12 mouse cellular contexts compared by ENCODE assay signal in the genomic region with DNA sequence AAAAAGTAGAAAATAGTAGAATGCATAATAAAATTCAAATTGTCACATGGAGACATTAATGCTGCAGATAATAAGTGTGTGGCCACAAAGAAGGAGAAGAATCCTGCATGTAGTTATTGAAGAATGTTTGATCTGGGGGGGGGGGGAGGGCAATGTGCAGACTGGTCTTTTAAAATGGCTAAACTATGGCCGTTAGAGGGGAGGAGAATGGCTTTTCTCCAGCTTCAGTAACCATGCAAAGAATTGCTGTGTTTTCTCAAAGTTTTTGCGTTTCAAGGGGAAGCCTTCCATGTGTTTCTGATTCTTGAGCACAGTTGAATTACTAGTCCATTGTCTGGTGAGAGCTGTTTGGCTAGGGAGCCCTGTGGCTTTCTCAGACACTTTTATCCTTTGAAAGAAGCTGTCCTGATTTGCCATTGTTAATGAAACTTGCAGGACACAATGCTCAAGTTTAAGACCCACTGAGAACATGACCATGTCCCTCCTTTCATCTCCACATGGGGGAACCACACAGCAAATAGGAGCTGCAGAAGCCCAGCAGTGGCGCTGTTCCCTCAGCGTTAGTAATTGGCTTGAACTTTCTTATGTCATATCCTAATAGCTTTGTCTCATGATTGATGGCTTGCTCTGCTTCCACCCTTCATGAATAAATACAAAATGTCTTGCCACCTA.
DNase-seq lines count a peak whose midpoint lies in the region; ATAC-seq and TF ChIP-seq lines count a peak whose summit lies in the region.
"Had no signal": no experiment of that assay in that cellular context is flagged by ENCODE, and none has a peak within 500 bp of the region (broad histone marks: within the 10 kb centered on the region; RNA-seq: fewer than 3 reads in every experiment).

No protein-coding gene starts in this region.

- H3K4me2 ChIP-seq in liver, postnatal 0 days (ENCODE audit: low read depth, low read length): no peak overlapping the region
- no peak overlapping the region for H3K4me2 ChIP-seq in liver, embryonic 12.5 days
- H3K4me2 ChIP-seq in hindbrain, embryonic 12.5 days (replicated peaks): no peak overlapping the region
- no peak overlapping the region for H3K4me2 ChIP-seq in neural tube, embryonic 12.5 days (replicated peaks)

- no peak overlapping the region for H3K27ac ChIP-seq in liver, postnatal 0 days (ENCODE audit: low read depth)
- H3K27ac ChIP-seq in liver, embryonic 12.5 days: no peak overlapping the region
- H3K27ac ChIP-seq in hindbrain, embryonic 12.5 days: no peak overlapping the region
- no peak overlapping the region for H3K27ac ChIP-seq in neural tube, embryonic 12.5 days

- peak; percentile 5; the same call in 1 of the 2 replicates for TF ChIP-seq CTCF in liver, postnatal 0 days (IDR thresholded peaks at IDR 0.05; ENCODE audit: low read depth)

- ATAC-seq in liver, postnatal 0 days: no peak
- no peak for ATAC-seq in liver, embryonic 12.5 days
- ATAC-seq in hindbrain, embryonic 12.5 days (ENCODE audit: low FRiP score): peak; percentile 60
- ATAC-seq in neural tube, embryonic 12.5 days (ENCODE audit: low FRiP score, low read depth): peak; percentile 44; the same call in 1 of the 2 replicates
- no peak for ATAC-seq in activated CD4-positive, CD25-positive, alpha-beta regulatory T cell, adult 4 months

- no peak overlapping the region for H3K9ac ChIP-seq in liver, postnatal 0 days (replicated peaks)
- no peak overlapping the region for H3K9ac ChIP-seq in liver, embryonic 12.5 days
- H3K9ac ChIP-seq in hindbrain, embryonic 12.5 days: no peak overlapping the region
- no peak overlapping the region for H3K9ac ChIP-seq in neural tube, embryonic 12.5 days

- 24% methylated on average over 4 of the region's 4 CpGs for WGBS in liver, postnatal 0 days (ENCODE audit: insufficient replicate concordance)
- WGBS in liver, embryonic 12.5 days (ENCODE audit: insufficient replicate concordance): 23% methylated on average over 4 of the region's 4 CpGs
- WGBS in hindbrain, embryonic 12.5 days: under 1% methylated on average over 4 of the region's 4 CpGs
- 8% methylated on average over 4 of the region's 4 CpGs for WGBS in neural tube, embryonic 12.5 days

- H3K4me1 ChIP-seq in liver, postnatal 0 days (ENCODE audit: insufficient read depth): no peaks in the 10 kb centered on the region
- no peaks in the 10 kb centered on the region for H3K4me1 ChIP-seq in liver, embryonic 12.5 days
- H3K4me1 ChIP-seq in hindbrain, embryonic 12.5 days: peaks cover 3% of the 10 kb centered on the region
- peaks cover 3% of the 10 kb centered on the region; the same call in 1 of the 2 replicates for H3K4me1 ChIP-seq in neural tube, embryonic 12.5 days

- H3K27me3 ChIP-seq in liver, postnatal 0 days (ENCODE audit: insufficient read depth, low read length): no peaks in the 10 kb centered on the region
- no peaks in the 10 kb centered on the region for H3K27me3 ChIP-seq in liver, embryonic 12.5 days (replicated peaks)
- no peaks in the 10 kb centered on the region for H3K27me3 ChIP-seq in hindbrain, embryonic 12.5 days
- H3K27me3 ChIP-seq in neural tube, embryonic 12.5 days (replicated peaks): no peaks in the 10 kb centered on the region

- H3K36me3 ChIP-seq in liver, postnatal 0 days (replicated peaks; ENCODE audit: insufficient read depth, low read length): no peaks in the 10 kb centered on the region
- H3K36me3 ChIP-seq in liver, embryonic 12.5 days: no peaks in the 10 kb centered on the region
- no peaks in the 10 kb centered on the region for H3K36me3 ChIP-seq in hindbrain, embryonic 12.5 days
- no peaks in the 10 kb centered on the region for H3K36me3 ChIP-seq in neural tube, embryonic 12.5 days
- H3K36me3 ChIP-seq: G1E had no signal

- no peak overlapping the region for H3K4me3 ChIP-seq in liver, postnatal 0 days (ENCODE audit: low read depth, low read length)
- no peak overlapping the region for H3K4me3 ChIP-seq in liver, embryonic 12.5 days
- H3K4me3 ChIP-seq in hindbrain, embryonic 12.5 days: no peak overlapping the region
- H3K4me3 ChIP-seq in neural tube, embryonic 12.5 days: no peak overlapping the region

- no peak for DNase-seq in liver, postnatal 0 days
- DNase-seq in embryo, embryonic 11 days: peak; percentile 74
- DNase-seq in spleen, postnatal 14 days (ENCODE audit: low spot score in 2 of 2): no peak
- no peak for DNase-seq in cerebellum, adult 18-20 months
- DNase-seq: heart, postnatal 14 days; right cerebral cortex, adult 18-20 months; thymus, postnatal 4 days had no signal

- no peak for TF ChIP-seq EP300 in liver, postnatal 0 days (IDR thresholded peaks at IDR 0.05; ENCODE audit: low read depth)

- H3K9me3 ChIP-seq in liver, postnatal 0 days (ENCODE audit: low read length): no peaks in the 10 kb centered on the region
- H3K9me3 ChIP-seq in liver, embryonic 12.5 days (replicated peaks): no peaks in the 10 kb centered on the region
- H3K9me3 ChIP-seq in hindbrain, embryonic 12.5 days (replicated peaks): no peaks in the 10 kb centered on the region
- H3K9me3 ChIP-seq in neural tube, embryonic 12.5 days: no peaks in the 10 kb centered on the region

Comparison
In these comparisons a context has a peak if more than half of its experiments do, and no peak if none do; other contexts are left out.
1. ATAC-seq: peak in hindbrain, embryonic 12.5 days (single experiment) and neural tube, embryonic 12.5 days (single experiment); none in liver, postnatal 0 days (single experiment), liver, embryonic 12.5 days (single experiment) and activated CD4-positive, CD25-positive, alpha-beta regulatory T cell, adult 4 months (single experiment).